Mouse (Mus musculus): ENCODE measurements around the gene Mex3b. TPM values are rescaled to one million over a fixed set of nuclear protein-coding genes. Genes with fewer than 3 reads are reported as not detected.

Gene Mex3b
- polyA plus RNA-seq, 1 experiment from 2014 or later: 35.6 TPM

- peak overlapping the region; percentile 100 for H3K9ac ChIP-seq
- peaks cover 20% of the 10 kb centered on the region for H3K4me1 ChIP-seq
- no peaks in the 10 kb centered on the region for H3K27me3 ChIP-seq
- H3K36me3 ChIP-seq: peaks cover 35% of the 10 kb centered on the region
- peak overlapping the region; percentile 90 for H3K4me2 ChIP-seq (replicated peaks)
- H3K4me3 ChIP-seq: peak overlapping the region; percentile 95
- no peak for ATAC-seq (ENCODE audit: low FRiP score, low read depth)
- no peaks in the 10 kb centered on the region for H3K9me3 ChIP-seq
- H3K27ac ChIP-seq: peak overlapping the region; percentile 100
- under 1% methylated on average over 56 of the region's 56 CpGs for WGBS
Measured at GRCm38 (mm10) chr7:82869231-82870147, 2.4 kb downstream of the Mex3b start.

GRCm38 (mm10) chr7:82870148-82870513 lies 3.0 kb downstream of the Mex3b start:
- Histone ChIP-seq H3K4me3 (peak overlapping the region; percentile 95), H3K9ac (peak overlapping the region; percentile 100), H3K36me3 (peaks cover 35% of the 10 kb centered on the region), H3K27ac (peak overlapping the region; percentile 100), H3K4me1 (peaks cover 14% of the 10 kb centered on the region), H3K27me3 (no peaks in the 10 kb centered on the region), H3K4me2 (replicated peaks) (peak overlapping the region; percentile 90), H3K9me3 (no peaks in the 10 kb centered on the region)
- no peak for ATAC-seq (ENCODE audit: low FRiP score, low read depth)
- 6% methylated on average over 18 of the region's 18 CpGs for WGBS

- no peaks in the 10 kb centered on the region for H3K27me3 ChIP-seq
- no peak for ATAC-seq (ENCODE audit: low FRiP score, low read depth)
- H3K4me2 ChIP-seq (replicated peaks): no peak overlapping the region
- H3K4me3 ChIP-seq: no peak overlapping the region
- no peaks in the 10 kb centered on the region for H3K9me3 ChIP-seq
- no peak overlapping the region for H3K27ac ChIP-seq
- peaks cover 17% of the 10 kb centered on the region for H3K36me3 ChIP-seq
- H3K4me1 ChIP-seq: peaks cover 7% of the 10 kb centered on the region
- WGBS: 84% methylated on average over 5 of the region's 5 CpGs
- H3K9ac ChIP-seq: no peak overlapping the region
Measured at GRCm38 (mm10) chr7:82876551-82876950, 9.4 kb downstream of the Mex3b start.

- WGBS: 92% methylated on average over 5 of the region's 5 CpGs
Measured at GRCm38 (mm10) chr7:82880016-82880415, 12.9 kb downstream of the Mex3b start.

GRCm38 (mm10) chr7:82880700-82881099 lies 13.6 kb downstream of the Mex3b start:
- no peak for ATAC-seq (ENCODE audit: low FRiP score, low read depth)
- H3K4me3 ChIP-seq: no peak overlapping the region
- H3K36me3 ChIP-seq: no peaks in the 10 kb centered on the region
- no peaks in the 10 kb centered on the region for H3K9me3 ChIP-seq
- 88% methylated on average over 5 of the region's 5 CpGs for WGBS
- no peak overlapping the region for H3K4me2 ChIP-seq (replicated peaks)
- H3K4me1 ChIP-seq: no peaks in the 10 kb centered on the region
- H3K27ac ChIP-seq: no peak overlapping the region
- H3K27me3 ChIP-seq: no peaks in the 10 kb centered on the region
- no peak overlapping the region for H3K9ac ChIP-seq

More at GRCm38 (mm10) chr7:82880016-82880415, 12.9 kb downstream of the Mex3b start:
- Histone ChIP-seq H3K4me2 (replicated peaks) (no peak overlapping the region), H3K4me3 (no peak overlapping the region), H3K9me3 (no peaks in the 10 kb centered on the region), H3K36me3 (no peaks in the 10 kb centered on the region), H3K27ac (no peak overlapping the region), H3K27me3 (no peaks in the 10 kb centered on the region), H3K4me1 (no peaks in the 10 kb centered on the region), H3K9ac (no peak overlapping the region)
- no peak for ATAC-seq (ENCODE audit: low FRiP score, low read depth)

GRCm38 (mm10) chr7:82890317-82890850 lies 23.3 kb downstream of the Mex3b start:
- Histone ChIP-seq H3K27ac (no peak overlapping the region), H3K36me3 (no peaks in the 10 kb centered on the region), H3K9ac (no peak overlapping the region), H3K4me2 (replicated peaks) (no peak overlapping the region), H3K4me1 (peaks cover 5% of the 10 kb centered on the region), H3K4me3 (no peak overlapping the region), H3K27me3 (no peaks in the 10 kb centered on the region), H3K9me3 (no peaks in the 10 kb centered on the region)
- WGBS: 73% methylated on average over 6 of the region's 6 CpGs
- ATAC-seq (ENCODE audit: low FRiP score, low read depth): no peak

- Histone ChIP-seq H3K36me3 (no peaks in the 10 kb centered on the region), H3K27ac (no peak overlapping the region), H3K27me3 (no peaks in the 10 kb centered on the region), H3K4me2 (replicated peaks) (no peak overlapping the region), H3K9me3 (no peaks in the 10 kb centered on the region), H3K4me3 (no peak overlapping the region), H3K9ac (no peak overlapping the region), H3K4me1 (peaks cover 11% of the 10 kb centered on the region)
- 11% methylated on average over 1 of the region's 1 CpGs for WGBS
- no peak for ATAC-seq (ENCODE audit: low FRiP score, low read depth)
Measured at GRCm38 (mm10) chr7:82890875-82891515, 23.9 kb downstream of the Mex3b start.

GRCm38 (mm10) chr7:82894366-82894765 lies 27.2 kb downstream of the Mex3b start:
- Histone ChIP-seq H3K4me2 (replicated peaks) (no peak overlapping the region), H3K36me3 (no peaks in the 10 kb centered on the region), H3K4me3 (no peak overlapping the region), H3K9me3 (no peaks in the 10 kb centered on the region), H3K27ac (no peak overlapping the region), H3K4me1 (peaks cover 17% of the 10 kb centered on the region), H3K9ac (no peak overlapping the region), H3K27me3 (no peaks in the 10 kb centered on the region)
- ATAC-seq (ENCODE audit: low FRiP score, low read depth): no peak
- 37% methylated on average over 1 of the region's 1 CpGs for WGBS

- Histone ChIP-seq H3K36me3 (no peaks in the 10 kb centered on the region), H3K9ac (no peak overlapping the region), H3K9me3 (no peaks in the 10 kb centered on the region), H3K27me3 (no peaks in the 10 kb centered on the region), H3K4me2 (replicated peaks) (no peak overlapping the region), H3K4me1 (peaks cover 30% of the 10 kb centered on the region), H3K27ac (no peak overlapping the region), H3K4me3 (no peak overlapping the region)
- no peak for ATAC-seq (ENCODE audit: low FRiP score, low read depth)
- WGBS: 59% methylated on average over 2 of the region's 2 CpGs
Measured at GRCm38 (mm10) chr7:82895606-82896005, 28.5 kb downstream of the Mex3b start.

GRCm38 (mm10) chr7:82896750-82897149 lies 29.6 kb downstream of the Mex3b start:
- Histone ChIP-seq H3K9ac (no peak overlapping the region), H3K4me2 (replicated peaks) (no peak overlapping the region)
- ATAC-seq (ENCODE audit: low FRiP score, low read depth): no peak

GRCm38 (mm10) chr7:82899459-82900297 lies 32.5 kb downstream of the Mex3b start:
- peak; percentile 85 for ATAC-seq (ENCODE audit: low FRiP score, low read depth)

More at GRCm38 (mm10) chr7:82896750-82897149, 29.6 kb downstream of the Mex3b start:
- H3K4me3 ChIP-seq: no peak overlapping the region
- no peaks in the 10 kb centered on the region for H3K9me3 ChIP-seq
- no peaks in the 10 kb centered on the region for H3K27me3 ChIP-seq
- no peaks in the 10 kb centered on the region for H3K36me3 ChIP-seq
- no peak overlapping the region for H3K27ac ChIP-seq
- WGBS: 46% methylated on average over 3 of the region's 3 CpGs
- H3K4me1 ChIP-seq: peaks cover 33% of the 10 kb centered on the region

More at GRCm38 (mm10) chr7:82899459-82900297, 32.5 kb downstream of the Mex3b start:
- no peak overlapping the region for H3K9ac ChIP-seq
- peaks cover 33% of the 10 kb centered on the region for H3K4me1 ChIP-seq
- no peaks in the 10 kb centered on the region for H3K36me3 ChIP-seq
- WGBS: 16% methylated on average over 8 of the region's 8 CpGs
- no peak overlapping the region for H3K4me3 ChIP-seq
- peak overlapping the region; percentile 52; the same call in 1 of the 2 replicates for H3K27ac ChIP-seq
- H3K4me2 ChIP-seq (replicated peaks): no peak overlapping the region
- H3K9me3 ChIP-seq: no peaks in the 10 kb centered on the region
- H3K27me3 ChIP-seq: no peaks in the 10 kb centered on the region

All from limb, embryonic 13.5 days (tissue).